Mouse (Mus musculus) gastrocnemius, postnatal 14 days (tissue): ENCODE results near the gene Pacrg. TPM values are rescaled to one million over a fixed set of nuclear protein-coding genes. Genes with fewer than 3 reads are reported as not detected.

ENCODE experiments used
- DNase-seq: peaks from one replicate; pipeline ENCODE4 v3.0.0; 2021; ENCODE audit warnings: mixed read lengths
- intact Hi-C: fragments of 180-260 bp; cut with DNase I; formaldehyde crosslinking; loops from one replicate; pipeline ENCODE4 v1.15.1; 2025; ENCODE audit warnings: low total_unique reads
- total RNA-seq, 2 experiments: library from RNA; stranded (reverse); gene quantifications; 2 replicates each; pipeline ENCODE4 v1.2.3; 2021

Gene Pacrg
- total RNA-seq, 2 experiments from 2014 or later = 1.8 to 2.2 TPM

DNA sequence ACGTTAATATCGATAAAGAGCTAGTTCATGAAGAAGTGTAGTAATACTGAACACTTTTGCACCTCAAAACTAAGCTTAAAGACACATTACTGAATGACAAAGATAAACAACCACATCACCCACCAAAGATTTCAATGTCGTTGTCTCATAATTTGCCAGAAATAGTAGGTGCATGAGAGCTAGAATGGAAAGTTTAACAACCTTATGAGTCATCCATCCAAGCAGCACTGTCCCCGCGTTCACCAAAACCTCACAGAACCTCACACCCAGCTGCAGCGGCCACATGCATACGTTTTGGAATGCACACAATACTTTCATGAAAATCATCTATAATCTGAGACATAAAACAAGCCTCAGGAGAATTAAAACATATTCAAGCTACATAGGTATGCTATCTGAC lies 206.3 kb downstream of the Pacrg start:
- intact Hi-C loops = no loop called here
- no peak for DNase-seq

- intact Hi-C loops = no loop called here
- DNase-seq = no peak
Observed at GRCm38 (mm10) chr17:10628240-10628639, 211.9 kb downstream of the Pacrg start.

DNA sequence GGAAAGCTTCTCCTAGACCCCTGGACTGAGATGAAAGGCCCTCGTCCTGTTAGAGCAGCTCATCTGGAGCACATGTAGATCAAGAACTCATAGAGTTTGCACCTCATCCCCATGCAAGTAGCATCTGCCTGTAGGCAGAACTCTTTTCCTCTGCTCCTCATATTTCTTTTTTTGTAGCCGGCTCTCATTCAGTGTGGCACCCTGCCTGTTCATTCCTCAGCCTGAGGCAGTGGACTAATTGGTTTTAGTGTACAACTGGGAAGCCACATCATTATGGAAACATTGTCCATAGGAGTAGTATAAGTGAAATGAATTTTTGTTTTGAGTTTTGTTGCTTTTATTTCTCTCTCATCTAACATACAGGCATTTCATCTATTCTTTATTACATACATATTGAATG lies 212.6 kb downstream of the Pacrg start:
- no peak for DNase-seq
- intact Hi-C loops = no loop called here

DNA sequence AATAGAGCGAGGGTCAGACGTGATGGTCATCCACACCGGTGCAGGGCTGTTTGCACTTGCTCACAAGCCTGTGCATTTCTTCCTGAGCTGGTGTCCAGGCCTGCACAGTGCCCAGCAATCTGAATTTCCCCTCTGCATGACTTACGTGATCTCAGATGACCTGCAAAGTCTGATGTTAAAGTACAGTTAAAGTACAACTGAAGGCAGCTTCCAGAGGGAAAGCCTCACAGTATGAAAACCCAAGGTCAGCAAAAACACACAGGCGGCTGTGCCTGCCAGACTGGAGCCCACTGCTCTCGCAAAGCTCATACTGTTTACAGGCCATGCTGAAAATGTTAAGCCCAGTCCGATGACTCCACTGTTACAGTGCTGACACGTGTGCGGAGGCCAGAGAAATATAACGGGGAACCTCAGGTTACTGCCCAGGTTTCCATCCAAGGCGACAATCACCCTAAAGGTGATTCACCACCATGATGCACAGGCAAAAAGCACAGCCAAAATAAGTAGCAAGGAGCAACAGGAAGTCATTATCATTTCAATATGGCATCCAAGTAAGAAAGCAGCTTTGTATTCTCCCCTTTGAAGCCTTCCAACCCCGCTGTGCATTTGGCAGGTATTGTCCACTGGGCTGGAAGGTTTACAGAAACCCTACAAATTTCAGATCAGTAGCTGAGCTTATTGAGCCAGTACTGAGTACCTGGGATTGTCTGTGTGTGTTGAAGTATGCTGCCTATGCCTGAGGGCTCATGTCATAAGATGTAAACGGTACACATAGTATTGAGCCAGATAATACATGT lies 213.6 kb downstream of the Pacrg start:
- intact Hi-C loops = no loop called here
- DNase-seq = no peak

DNA sequence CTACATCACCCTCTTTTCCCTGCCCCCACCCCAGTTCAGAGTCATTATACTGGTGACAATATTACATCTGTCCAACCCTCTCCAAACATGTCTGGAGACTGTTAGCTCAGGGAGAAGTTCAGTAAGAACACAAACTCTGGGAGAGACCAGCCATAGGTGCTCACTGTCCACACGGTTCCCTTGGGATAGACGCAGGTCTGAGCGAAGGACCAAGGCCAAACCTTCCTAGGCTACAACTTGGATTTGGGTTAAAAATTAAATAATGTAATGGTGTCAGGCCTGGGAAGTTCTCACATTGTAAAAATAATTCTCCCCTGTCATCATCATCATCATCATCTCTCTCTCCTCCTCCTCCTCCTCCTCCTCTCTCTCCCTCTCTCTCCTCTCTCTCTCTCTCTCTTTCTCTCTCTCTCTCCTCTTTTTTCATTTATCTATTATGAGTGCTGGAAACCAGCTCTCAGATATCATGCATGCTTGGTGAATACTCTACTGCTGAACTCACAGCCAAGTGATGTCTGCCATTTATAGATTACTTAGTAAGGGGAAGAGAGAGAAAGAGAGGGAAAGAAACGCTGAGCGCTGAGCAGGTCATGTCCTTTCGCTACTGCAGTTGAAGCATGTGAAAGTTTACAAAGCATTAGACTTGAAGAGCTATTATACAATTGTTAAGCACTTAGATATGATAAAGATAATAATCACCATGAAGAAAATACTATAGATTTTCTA lies 215.2 kb downstream of the Pacrg start:
- intact Hi-C loops = no loop called here
- DNase-seq = no peak

- DNase-seq = no peak
- intact Hi-C loops = no loop called here
Observed at GRCm38 (mm10) chr17:10620621-10621020, 219.5 kb downstream of the Pacrg start.

- DNase-seq = no peak
- intact Hi-C loops = no loop called here
Observed at GRCm38 (mm10) chr17:10619881-10620280, 220.2 kb downstream of the Pacrg start.

DNA sequence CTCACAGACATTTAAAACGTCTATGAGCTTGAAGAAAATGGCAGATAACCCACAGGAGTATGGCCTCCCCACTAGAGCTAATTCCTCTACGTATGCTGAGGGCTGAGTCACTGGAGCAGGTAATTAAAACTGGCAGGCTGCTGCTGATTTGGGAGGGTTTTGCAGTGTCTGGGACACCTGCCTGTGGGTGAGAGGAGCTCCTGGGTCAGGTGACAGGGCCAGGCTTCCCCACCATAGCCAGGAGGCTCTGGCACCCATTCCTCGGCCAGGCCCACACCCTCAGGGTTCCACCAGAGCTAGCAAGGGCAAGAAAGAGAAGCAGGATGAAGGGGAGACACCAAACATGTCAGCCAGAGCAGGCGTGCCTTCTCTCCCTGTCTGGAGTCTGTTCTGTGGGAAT lies 222.5 kb downstream of the Pacrg start:
- intact Hi-C loops = no loop called here

DNA sequence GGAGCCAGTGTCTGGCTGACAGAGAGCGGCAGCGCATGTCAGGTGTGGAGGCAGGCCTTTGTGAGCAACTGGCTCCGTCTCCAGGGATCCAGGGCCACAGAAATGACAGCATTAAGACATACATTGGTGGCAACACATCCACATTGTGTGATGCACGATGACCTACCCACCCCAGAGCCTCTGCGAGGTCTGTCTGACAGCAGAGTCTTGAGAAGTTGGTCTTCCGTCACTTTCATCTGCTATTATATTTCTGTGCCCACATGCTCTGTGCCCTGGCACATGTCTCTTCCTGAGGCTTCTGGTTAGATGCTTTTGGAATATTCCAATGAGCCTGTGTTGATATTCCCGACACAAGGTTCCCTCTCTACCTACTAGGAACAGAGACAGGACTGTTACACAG lies 224.5 kb downstream of the Pacrg start:
- DNase-seq = no peak
- intact Hi-C loops = no loop called here

More for the DNA sequence above, 222.5 kb downstream of the Pacrg start:
- DNase-seq = no peak

GRCm38 (mm10) chr17:10614696-10615095 lies 225.4 kb downstream of the Pacrg start:
- intact Hi-C loops = no loop called here
- no peak for DNase-seq

DNA sequence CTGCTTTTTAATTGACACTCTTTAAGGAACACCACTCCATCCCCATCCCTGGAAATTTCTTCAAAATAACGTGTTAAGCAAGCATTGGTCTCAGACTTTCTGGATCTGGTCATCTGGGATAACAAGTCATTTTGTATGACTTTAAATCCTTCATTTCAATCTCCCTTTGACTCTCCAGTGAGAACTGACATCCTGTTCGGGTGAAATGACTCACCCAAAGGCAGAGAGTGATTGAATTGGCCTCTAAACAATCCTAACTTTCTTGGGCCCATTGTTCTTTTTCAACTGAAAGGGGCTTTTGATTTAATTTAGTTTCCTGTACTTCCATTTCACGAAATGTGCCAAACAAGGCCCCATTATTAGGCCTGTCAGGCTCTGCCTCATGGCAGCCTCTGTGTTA lies 228.5 kb downstream of the Pacrg start:
- intact Hi-C loops = no loop called here
- no peak for DNase-seq

DNA sequence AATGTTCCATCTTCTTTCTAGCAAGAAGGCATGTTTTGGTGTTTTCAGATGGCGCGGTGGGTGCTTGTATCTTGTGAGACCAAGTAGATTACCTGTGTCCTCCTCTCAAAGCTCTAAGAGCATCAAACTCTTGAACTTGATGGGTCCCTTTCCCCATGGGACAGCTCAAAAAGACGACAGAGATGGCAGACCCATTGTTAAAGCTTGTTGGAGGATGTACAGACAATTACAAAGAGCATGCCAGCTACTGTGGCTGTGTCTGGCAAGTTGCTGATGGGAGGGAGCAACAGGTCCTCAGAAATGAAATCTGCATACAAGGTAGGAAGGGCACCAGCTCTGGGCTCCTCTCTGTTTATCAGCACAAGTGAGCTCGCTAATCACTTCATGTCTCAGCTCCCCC lies 232.0 kb downstream of the Pacrg start:
- no peak for DNase-seq
- intact Hi-C loops = no loop called here

GRCm38 (mm10) chr17:10606090-10606489 lies 234.0 kb downstream of the Pacrg start:
- intact Hi-C loops = no loop called here

DNA sequence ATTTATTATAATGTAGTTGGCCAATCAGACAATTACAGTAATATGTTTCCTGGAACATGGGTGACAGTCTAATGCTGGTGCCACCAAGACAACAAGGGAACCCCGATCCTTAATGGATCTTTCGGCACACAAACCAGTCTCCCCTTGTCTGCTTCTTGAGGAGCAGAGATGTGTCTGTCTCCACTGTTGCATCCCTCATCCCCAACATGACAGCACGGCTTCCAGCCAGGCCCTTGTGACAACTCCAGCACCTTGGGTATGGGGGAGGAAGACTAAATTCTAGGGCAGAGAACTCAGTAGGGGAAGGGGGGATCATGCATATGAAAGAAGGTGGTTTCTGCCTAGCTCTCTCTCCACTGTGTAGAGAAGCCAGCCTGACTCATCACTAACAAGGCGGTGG lies 242.4 kb downstream of the Pacrg start:
- intact Hi-C loops = no loop called here
- DNase-seq = no peak

More at GRCm38 (mm10) chr17:10606090-10606489, 234.0 kb downstream of the Pacrg start:
- DNase-seq = no peak

- intact Hi-C loops = no loop called here
- DNase-seq = no peak
Observed at GRCm38 (mm10) chr17:10589604-10590003, 250.5 kb downstream of the Pacrg start.

DNA sequence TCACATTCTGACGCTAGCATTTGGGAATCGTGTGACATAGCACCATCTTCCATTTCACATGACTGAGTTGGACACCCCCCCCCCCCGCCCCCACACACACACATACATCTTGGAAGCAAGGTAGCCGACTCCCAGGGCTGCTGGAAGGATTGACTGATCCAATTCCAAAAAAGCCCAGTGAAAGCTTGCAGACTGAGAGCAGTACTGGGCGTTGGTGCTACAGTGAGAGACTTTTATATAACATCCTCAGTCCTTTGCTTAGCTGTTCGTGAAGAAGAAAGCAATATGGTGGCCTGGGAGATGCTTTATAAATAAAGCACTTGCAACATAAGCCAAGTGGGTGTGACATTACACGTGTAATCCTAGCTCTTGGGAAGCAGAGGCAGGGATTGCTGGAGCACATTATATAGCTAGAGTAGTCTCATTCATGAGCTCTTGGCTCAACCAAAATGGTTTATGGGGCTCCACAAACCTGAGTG lies 251.2 kb downstream of the Pacrg start:
- intact Hi-C loops = no loop called here
- no peak for DNase-seq

- intact Hi-C loops = no loop called here
- no peak for DNase-seq
Observed at GRCm38 (mm10) chr17:10583301-10583700, 256.8 kb downstream of the Pacrg start.

GRCm38 (mm10) chr17:10575306-10575705 lies 264.8 kb downstream of the Pacrg start:
- DNase-seq = no peak

GRCm38 (mm10) chr17:10572436-10572835 lies 267.7 kb downstream of the Pacrg start:
- intact Hi-C loops = no loop called here
- no peak for DNase-seq

More at GRCm38 (mm10) chr17:10575306-10575705, 264.8 kb downstream of the Pacrg start:
- intact Hi-C loops = no loop called here

DNA sequence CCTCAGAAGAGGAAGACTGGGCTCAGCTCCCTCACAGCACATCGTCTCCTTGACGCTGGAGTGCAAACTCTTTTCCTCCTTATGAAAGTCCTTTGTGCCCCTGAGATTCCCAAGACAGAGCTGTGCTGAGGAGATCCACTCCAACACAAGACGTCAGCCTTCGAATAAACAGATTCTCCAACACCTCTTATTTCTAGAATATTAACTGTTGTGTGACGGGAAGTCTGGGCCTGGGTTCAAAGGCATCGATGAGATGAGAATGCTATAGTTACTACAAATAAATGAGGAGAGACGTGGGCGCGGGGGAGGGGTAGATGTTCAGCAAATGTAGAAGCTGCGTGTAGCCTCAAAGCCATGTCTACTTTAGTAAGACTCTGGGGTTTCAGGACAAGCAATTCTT lies 270.8 kb downstream of the Pacrg start:
- intact Hi-C loops = no loop called here
- no peak for DNase-seq

DNA sequence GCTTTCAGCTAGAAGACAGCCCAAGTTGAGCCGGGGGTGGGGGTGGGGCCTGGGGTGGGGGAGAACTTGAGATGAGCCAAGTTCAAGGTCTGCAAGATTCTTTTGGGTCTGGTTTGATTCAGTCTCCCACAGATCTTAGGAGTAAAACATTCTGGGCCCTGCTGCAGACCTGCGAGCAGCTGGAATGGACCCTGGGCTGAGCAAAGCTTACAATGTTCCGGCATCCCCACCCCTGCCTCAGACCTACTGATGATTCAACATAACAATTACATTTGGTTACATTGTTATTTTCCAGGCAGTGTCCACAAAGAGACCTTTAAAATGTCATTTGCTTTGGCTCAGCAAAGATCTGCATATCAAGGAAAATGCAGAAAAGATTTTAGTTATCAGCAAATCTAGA lies 272.7 kb downstream of the Pacrg start:
- no peak for DNase-seq
- intact Hi-C loops = no loop called here
